ENCODE assay signal across 9 mouse cellular contexts in the genomic region with DNA sequence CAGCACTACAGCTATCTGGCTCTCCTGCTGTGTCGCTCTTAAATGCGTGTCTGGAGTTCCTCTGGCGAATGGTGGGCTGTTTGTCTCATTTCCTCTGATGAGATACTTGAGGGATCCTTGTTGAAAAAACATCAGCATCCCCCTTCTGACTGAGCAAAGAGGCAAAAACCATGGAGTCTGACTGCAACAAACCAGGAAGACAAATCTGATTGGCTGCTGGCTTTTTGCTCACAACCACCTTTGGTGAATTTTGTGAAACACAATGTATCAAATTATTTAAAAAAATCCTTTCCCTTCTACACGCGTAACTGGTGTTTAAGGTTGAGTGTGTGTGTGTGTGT. TPM values are rescaled to one million over a fixed set of nuclear protein-coding genes. Genes with fewer than 3 reads are reported as not detected.
DNase-seq lines count a peak whose midpoint lies in the region; ATAC-seq lines count a peak whose summit lies in the region.
"Had no signal": no experiment of that assay in that cellular context is flagged by ENCODE, and none has a peak within 500 bp of the region (broad histone marks: within the 10 kb centered on the region; RNA-seq: fewer than 3 reads in every experiment).

No protein-coding gene starts in this region.

- H3K9me3 ChIP-seq in heart, embryonic 10.5 days, result no peaks in the 10 kb centered on the region
- H3K9me3 ChIP-seq in forebrain, embryonic 16.5 days (ENCODE audit: control insufficient read depth, low read length), result no peaks in the 10 kb centered on the region

- H3K4me1 ChIP-seq in heart, embryonic 10.5 days, result peaks cover 42% of the 10 kb centered on the region
- H3K4me1 ChIP-seq in forebrain, embryonic 16.5 days (replicated peaks; ENCODE audit: control insufficient read depth, insufficient read depth, low read length), result peaks cover 15% of the 10 kb centered on the region

- no peak for DNase-seq in heart, embryonic 10.5 days (ENCODE audit: low spot score)
- no peak for DNase-seq in heart, adult 8-10 months (ENCODE audit: low spot score)
- DNase-seq in CD4-positive, CD25-positive, alpha-beta regulatory T cell, adult 2 months (ENCODE audit: low read depth, low spot score), result peak; percentile 66
- no peak for DNase-seq in left cerebral cortex, adult 18-20 months (ENCODE audit: low spot score in 2 of 2)
- no peak for DNase-seq in gastrocnemius, adult 18-20 months (ENCODE audit: low spot score)
- no peak for DNase-seq in retina, postnatal 1 day

- WGBS in heart, embryonic 10.5 days, result 10% methylated on average over 5 of the region's 5 CpGs
- 4% methylated on average over 5 of the region's 5 CpGs for WGBS in forebrain, embryonic 16.5 days

- peak overlapping the region; percentile 66 for H3K9ac ChIP-seq in forebrain, embryonic 16.5 days (replicated peaks; ENCODE audit: low read depth, low read length)

- H3K36me3 ChIP-seq in heart, embryonic 10.5 days, result 0 out of 2 replicates have a peak, but pooled peaks cover 3% of the 10 kb centered on the region
- no peaks in the 10 kb centered on the region for H3K36me3 ChIP-seq in forebrain, embryonic 16.5 days (ENCODE audit: control insufficient read depth, insufficient read depth)

- peak overlapping the region; percentile 70 for H3K4me3 ChIP-seq in heart, embryonic 10.5 days
- H3K4me3 ChIP-seq in forebrain, embryonic 16.5 days (replicated peaks; ENCODE audit: low read length), result peak overlapping the region; percentile 56

- H3K4me2 ChIP-seq in forebrain, embryonic 16.5 days (ENCODE audit: low read length), result peak overlapping the region; percentile 80

- H3K27me3 ChIP-seq in heart, embryonic 10.5 days (ENCODE audit: insufficient read depth, poor library complexity, severe bottlenecking), result no peaks in the 10 kb centered on the region; the same call in 1 of the 2 replicates
- no peaks in the 10 kb centered on the region for H3K27me3 ChIP-seq in forebrain, embryonic 16.5 days (replicated peaks; ENCODE audit: control insufficient read depth, insufficient read depth, low read length)

- H3K27ac ChIP-seq in heart, embryonic 10.5 days, result peak overlapping the region; percentile 88
- peak overlapping the region; percentile 65 for H3K27ac ChIP-seq in forebrain, embryonic 16.5 days (ENCODE audit: low read length)

- no peak for ATAC-seq in forebrain, embryonic 16.5 days
- peak; percentile 25 for ATAC-seq in megakaryocyte, adult 5-6 weeks (ENCODE audit: poor library complexity, severe bottlenecking)

RNA-seq across cellular contexts. Expression of a gene that starts 0.8 kb away (rescaled TPM):
- 14.2 and 14.3 TPM in 2 replicates for polyA plus RNA-seq in heart, embryonic 10.5 days (2016; fragmentation: Nextera tagmentation; extraction: Ambion mirVana)
- 10 to 100 TPM; 10.9 to 12.7 (median 11.8) TPM for total RNA-seq in heart, adult 8-10 months (2022)
- polyA plus RNA-seq in forebrain, embryonic 16.5 days (2015; fragmentation: Nextera tagmentation; extraction: Ambion mirVana), result 23.9 and 27.9 TPM in 2 replicates
- total RNA-seq in megakaryocyte, adult 5-6 weeks (2015), result 9.2 and 10.1 TPM in 2 replicates
- 11.1 and 14.1 TPM in 2 replicates for total RNA-seq in megakaryocyte, adult 5-6 weeks (2017)
- total RNA-seq in left cerebral cortex, adult 18-20 months (2021), result 10 to 100 TPM; 30.6 to 31.7 TPM
- 1 to 10 TPM; 2.8 to 4.0 TPM for total RNA-seq in gastrocnemius, adult 18-20 months (2021)

RNA-seq across cellular contexts. Expression of a gene that starts 22.7 kb away (rescaled TPM):
- 0.44 and 0.99 TPM in 2 replicates for polyA plus RNA-seq in heart, embryonic 10.5 days (2016; fragmentation: Nextera tagmentation; extraction: Ambion mirVana)
- under 1 TPM in 3 of 4 experiments, not detected in 1; 0.09 to 0.25 (median 0.09) TPM for total RNA-seq in heart, adult 8-10 months (2022)
- polyA plus RNA-seq in forebrain, embryonic 16.5 days (2015; fragmentation: Nextera tagmentation; extraction: Ambion mirVana), result 74.5 and 81.9 TPM in 2 replicates
- total RNA-seq in megakaryocyte, adult 5-6 weeks (2015), result not detected in 2 replicates
- total RNA-seq in megakaryocyte, adult 5-6 weeks (2017), result not detected in 2 replicates
- total RNA-seq in left cerebral cortex, adult 18-20 months (2021), result 100 to 1,000 TPM; 228 to 240 TPM
- under 1 TPM; 0.25 to 0.57 TPM for total RNA-seq in gastrocnemius, adult 18-20 months (2021)

RNA-seq across cellular contexts. Expression of a gene that starts 23.0 kb away (rescaled TPM):
- polyA plus RNA-seq in heart, embryonic 10.5 days (2016; fragmentation: Nextera tagmentation; extraction: Ambion mirVana), result 2.1 and 2.6 TPM in 2 replicates
- 10 to 100 TPM; 36.3 to 53.5 (median 43.5) TPM for total RNA-seq in heart, adult 8-10 months (2022)
- 9.3 and 14.1 TPM in 2 replicates for polyA plus RNA-seq in forebrain, embryonic 16.5 days (2015; fragmentation: Nextera tagmentation; extraction: Ambion mirVana)
- total RNA-seq in megakaryocyte, adult 5-6 weeks (2015), result 0.09 and 0.11 TPM in 2 replicates
- not detected in 2 replicates for total RNA-seq in megakaryocyte, adult 5-6 weeks (2017)
- total RNA-seq in left cerebral cortex, adult 18-20 months (2021), result 100 to 1,000 TPM; 220 TPM
- 10 to 100 TPM in 1 of 2 experiments, 1 to 10 TPM in 1; 8.9 to 12.6 TPM for total RNA-seq in gastrocnemius, adult 18-20 months (2021)

RNA-seq across cellular contexts. Expression of a gene that starts 46.7 kb away (rescaled TPM):
- 64.7 and 64.8 TPM in 2 replicates for polyA plus RNA-seq in heart, embryonic 10.5 days (2016; fragmentation: Nextera tagmentation; extraction: Ambion mirVana)
- 10 to 100 TPM; 46.7 to 59.6 (median 54.0) TPM for total RNA-seq in heart, adult 8-10 months (2022)
- 77.7 and 79.3 TPM in 2 replicates for polyA plus RNA-seq in forebrain, embryonic 16.5 days (2015; fragmentation: Nextera tagmentation; extraction: Ambion mirVana)
- total RNA-seq in megakaryocyte, adult 5-6 weeks (2015), result 68.2 and 74.9 TPM in 2 replicates
- total RNA-seq in megakaryocyte, adult 5-6 weeks (2017), result 28.6 and 29.3 TPM in 2 replicates
- 10 to 100 TPM; 42.7 to 45.2 TPM for total RNA-seq in left cerebral cortex, adult 18-20 months (2021)
- 10 to 100 TPM; 19.7 to 27.0 TPM for total RNA-seq in gastrocnemius, adult 18-20 months (2021)

RNA-seq across cellular contexts. Expression of a gene that starts 46.9 kb away (rescaled TPM):
- polyA plus RNA-seq in heart, embryonic 10.5 days (2016; fragmentation: Nextera tagmentation; extraction: Ambion mirVana), result 0.38 and 0.58 TPM in 2 replicates
- total RNA-seq in heart, adult 8-10 months (2022), result 10 to 100 TPM in 2 of 4 experiments, 1 to 10 TPM in 2; 6.9 to 14.3 (median 10.7) TPM
- polyA plus RNA-seq in forebrain, embryonic 16.5 days (2015; fragmentation: Nextera tagmentation; extraction: Ambion mirVana), result not detected in 2 replicates
- total RNA-seq in megakaryocyte, adult 5-6 weeks (2015), result not detected in 2 replicates
- 0.26 and 0.45 TPM in 2 replicates for total RNA-seq in megakaryocyte, adult 5-6 weeks (2017)
- under 1 TPM in 1 of 2 experiments, not detected in 1; 0.09 TPM for total RNA-seq in left cerebral cortex, adult 18-20 months (2021)
- under 1 TPM in 1 of 2 experiments, not detected in 1; 0.52 TPM for total RNA-seq in gastrocnemius, adult 18-20 months (2021)
- total RNA-seq: left cerebral cortex, postnatal 14 days had no signal

Comparison
In these comparisons a context has a peak if more than half of its experiments do, and no peak if none do; other contexts are left out.
1. RNA of a gene that starts 22.7 kb away (total RNA-seq): 228 to 240 TPM in left cerebral cortex, adult 18-20 months; 0.25 to 0.57 TPM in gastrocnemius, adult 18-20 months, 0.09 to 0.25 TPM in heart, adult 8-10 months and not detected in megakaryocyte, adult 5-6 weeks; every median in the first group is over 100 times any median in the second.
2. RNA of a gene that starts 23.0 kb away (total RNA-seq): 220 TPM in left cerebral cortex, adult 18-20 months, 36.3 to 53.5 TPM in heart, adult 8-10 months and 8.9 to 12.6 TPM in gastrocnemius, adult 18-20 months; 0.09 to 0.11 TPM in megakaryocyte, adult 5-6 weeks; every median in the first group is over 4 times any median in the second.